Mouse (Mus musculus) erythroblast, embryonic 14.5 days (primary cell): ENCODE results near the gene Olfr1270.

ENCODE experiments used
- GATA1 ChIP-seq: IDR thresholded peaks from 2 replicates; pipeline ENCODE4 v1.6.1; 2012; ENCODE audit warnings: low read length, inconsistent platforms, mixed read lengths
- TAL1 ChIP-seq: IDR thresholded peaks from 3 replicates; pipeline ENCODE4 v1.6.1; 2012; ENCODE audit warnings: low read length, inconsistent platforms, mixed read lengths

- TF ChIP-seq TAL1 (no peak), GATA1 (no peak)
Observed at GRCm38 (mm10) chr2:90142196-90142595, 10.7 kb downstream of the Olfr1270 start, which contains the start of gene Olfr32.
